Mouse (Mus musculus): ENCODE data around the gene Eif4g3.

GRCm38 (mm10) chr4:138163836-138164235 is 171.0 kb downstream of the Eif4g3 start:
- TF ChIP-seq CTCF (IDR thresholded peaks at IDR 0.05; ENCODE audit: low read depth) (no peak), EP300 (IDR thresholded peaks at IDR 0.05; ENCODE audit: low read depth) (no peak)
